Mouse (Mus musculus) spleen, adult 2 months (tissue): ENCODE measurements around the gene Bcam. TPM values are rescaled to one million over a fixed set of nuclear protein-coding genes. Genes with fewer than 3 reads are reported as not detected.
A peak's percentile ranks its signal among the peaks of the same experiment; 100 is the strongest.

Experiments used
- DNase-seq, 2 experiments: peaks; one replicate each; pipeline versions ENCODE4 v3.0.0 to v3.0.0-alpha.2; 2012 to 2021; ENCODE audit warnings: low spot score in 2 of 2, low read depth in 1 of 2
- H3K27ac ChIP-seq: fragments of 200-500 bp; 2 replicates; pipeline ENCODE4 v1.5.1; 2012; ENCODE audit warnings: low read length, inconsistent platforms; ENCODE audit not compliant: insufficient read depth
- H3K27me3 ChIP-seq: fragments of 200-500 bp; 2 replicates; pipeline ENCODE4 v1.6.1; 2012; ENCODE audit warnings: mild to moderate bottlenecking, moderate library complexity, low read length, inconsistent platforms; ENCODE audit not compliant: control insufficient read depth, insufficient read depth
- H3K36me3 ChIP-seq: fragments of 200-500 bp; 2 replicates; pipeline ENCODE4 v1.6.1; 2012; ENCODE audit warnings: mild to moderate bottlenecking, low read length, inconsistent platforms; ENCODE audit not compliant: control insufficient read depth, insufficient read depth
- H3K4me1 ChIP-seq: fragments of 200-500 bp; 2 replicates; pipeline ENCODE4 v1.6.1; 2011; ENCODE audit warnings: inconsistent platforms; ENCODE audit not compliant: control insufficient read depth, insufficient read depth, insufficient read length
- H3K4me3 ChIP-seq: fragments of 200-500 bp; 2 replicates; pipeline ENCODE4 v1.5.1; 2011; ENCODE audit warnings: mild to moderate bottlenecking, inconsistent platforms; ENCODE audit not compliant: insufficient read depth, insufficient read length; ENCODE audit errors: extremely low read depth
- CTCF ChIP-seq: fragments of 200-500 bp; IDR thresholded peaks from 2 replicates; pipeline ENCODE4 v1.5.1; 2011; ENCODE audit warnings: mild to moderate bottlenecking, inconsistent platforms; ENCODE audit not compliant: insufficient read depth, insufficient read length, insufficient replicate concordance; ENCODE audit errors: extremely low read depth
- POLR2A ChIP-seq: fragments of 200-500 bp; IDR thresholded peaks from 2 replicates; pipeline ENCODE4 v1.6.1; 2011; ENCODE audit warnings: low read depth, low read length, inconsistent platforms
- WGBS: fragments of 180-500 bp; shearing (Covaris S2); methylation state at CpG from one replicate; pipeline ENCODE4 v1.1.7; 2018; 5-methylcytosine and 5-hydroxymethylcytosine counted together
- polyA plus RNA-seq: library from polyadenylated mRNA; depleted of rRNA; stranded (reverse); fragments of >200 nt; gene quantifications from 2 replicates; pipeline ENCODE4 v1.2.3, GENCODE M21; 2012

Bcam gene
- polyA plus RNA-seq, 1 experiment = 30.1 TPM

- Histone ChIP-seq H3K4me3 (no peak overlapping the region), H3K36me3 (no peaks in the 10 kb centered on the region), H3K27ac (peak overlapping the region; percentile 33; the same call in 1 of the 2 replicates), H3K4me1 (no peaks in the 10 kb centered on the region), H3K27me3 (no peaks in the 10 kb centered on the region)
- WGBS = 73% methylated on average over 6 of the region's 6 CpGs
- DNase-seq = no peak
- TF ChIP-seq CTCF (no peak), POLR2A (no peak)
Observed at GRCm38 (mm10) chr7:19722754-19723195, 48.0 kb downstream of the Bcam start.

DNA sequence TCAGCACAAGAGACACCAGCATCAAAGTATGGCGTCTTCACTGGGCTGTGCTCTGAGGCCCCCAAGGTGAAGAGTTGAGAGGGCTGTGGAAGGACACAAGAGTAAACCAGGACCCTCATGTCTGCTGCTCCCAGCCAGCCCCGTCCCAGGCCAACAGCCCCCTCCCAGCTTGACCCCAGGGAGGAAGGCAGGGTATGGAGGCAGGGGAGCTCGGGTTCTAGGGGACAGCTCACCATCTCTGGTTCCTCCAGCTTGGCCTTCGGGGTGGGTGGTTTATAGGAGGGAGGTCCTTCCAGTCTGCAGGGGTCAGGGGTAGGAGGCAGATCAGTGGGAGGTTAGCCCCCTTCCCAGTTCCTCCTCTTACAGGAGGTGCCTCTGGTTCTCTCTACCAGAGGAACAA is 51.6 kb downstream of the Bcam start:
- H3K36me3 ChIP-seq = no peaks in the 10 kb centered on the region
- H3K4me1 ChIP-seq = peaks cover 5% of the 10 kb centered on the region; the same call in 1 of the 2 replicates
- no peaks in the 10 kb centered on the region for H3K27me3 ChIP-seq
- H3K27ac ChIP-seq = no peak overlapping the region
- WGBS = 87% methylated on average over 4 of the region's 4 CpGs
- no peak overlapping the region for H3K4me3 ChIP-seq
- TF ChIP-seq POLR2A = no peak
- TF ChIP-seq CTCF = no peak
- DNase-seq = no peak

- Histone ChIP-seq H3K27ac (no peak overlapping the region), H3K4me1 (peaks cover 5% of the 10 kb centered on the region; the same call in 1 of the 2 replicates), H3K27me3 (no peaks in the 10 kb centered on the region), H3K36me3 (no peaks in the 10 kb centered on the region), H3K4me3 (no peak overlapping the region)
- DNase-seq = no peak
- no peak for TF ChIP-seq POLR2A
- no peak for TF ChIP-seq CTCF
- 84% methylated on average over 5 of the region's 5 CpGs for WGBS
Observed at GRCm38 (mm10) chr7:19718297-19718952, 52.4 kb downstream of the Bcam start.

DNA sequence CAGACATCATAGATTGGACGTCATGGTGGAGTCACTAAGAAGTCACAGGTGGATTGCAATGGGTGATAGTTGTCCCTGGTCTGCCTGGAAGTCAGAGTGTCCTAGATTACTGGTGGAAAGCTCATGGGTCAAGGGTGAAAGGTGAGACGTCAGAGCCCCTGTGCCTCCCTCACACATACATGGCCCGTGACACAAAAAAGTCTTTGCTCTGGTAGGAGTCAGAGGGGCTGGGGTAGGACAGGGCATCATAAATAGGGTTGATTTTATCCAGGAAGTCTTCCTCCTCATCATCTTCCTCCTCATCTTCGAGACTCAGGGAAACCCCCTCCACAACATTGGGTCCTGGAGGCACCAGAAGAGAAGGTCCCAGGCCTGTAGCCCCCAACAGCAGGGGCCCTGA is 53.5 kb downstream of the Bcam start:
- WGBS = 84% methylated on average over 4 of the region's 4 CpGs
- H3K4me3 ChIP-seq = no peak overlapping the region
- H3K27ac ChIP-seq = no peak overlapping the region
- H3K36me3 ChIP-seq = no peaks in the 10 kb centered on the region
- TF ChIP-seq CTCF (no peak), POLR2A (no peak)
- DNase-seq = no peak
- peaks cover 5% of the 10 kb centered on the region; the same call in 1 of the 2 replicates for H3K4me1 ChIP-seq
- no peaks in the 10 kb centered on the region for H3K27me3 ChIP-seq

- TF ChIP-seq CTCF = no peak
- TF ChIP-seq POLR2A = no peak
- Histone ChIP-seq H3K36me3 (peaks cover 3% of the 10 kb centered on the region), H3K4me1 (peaks cover 5% of the 10 kb centered on the region; the same call in 1 of the 2 replicates), H3K27ac (no peak overlapping the region), H3K4me3 (no peak overlapping the region), H3K27me3 (no peaks in the 10 kb centered on the region)
- 85% methylated on average over 2 of the region's 2 CpGs for WGBS
- no peak for DNase-seq
Observed at GRCm38 (mm10) chr7:19716822-19717221, 54.0 kb downstream of the Bcam start.

DNA sequence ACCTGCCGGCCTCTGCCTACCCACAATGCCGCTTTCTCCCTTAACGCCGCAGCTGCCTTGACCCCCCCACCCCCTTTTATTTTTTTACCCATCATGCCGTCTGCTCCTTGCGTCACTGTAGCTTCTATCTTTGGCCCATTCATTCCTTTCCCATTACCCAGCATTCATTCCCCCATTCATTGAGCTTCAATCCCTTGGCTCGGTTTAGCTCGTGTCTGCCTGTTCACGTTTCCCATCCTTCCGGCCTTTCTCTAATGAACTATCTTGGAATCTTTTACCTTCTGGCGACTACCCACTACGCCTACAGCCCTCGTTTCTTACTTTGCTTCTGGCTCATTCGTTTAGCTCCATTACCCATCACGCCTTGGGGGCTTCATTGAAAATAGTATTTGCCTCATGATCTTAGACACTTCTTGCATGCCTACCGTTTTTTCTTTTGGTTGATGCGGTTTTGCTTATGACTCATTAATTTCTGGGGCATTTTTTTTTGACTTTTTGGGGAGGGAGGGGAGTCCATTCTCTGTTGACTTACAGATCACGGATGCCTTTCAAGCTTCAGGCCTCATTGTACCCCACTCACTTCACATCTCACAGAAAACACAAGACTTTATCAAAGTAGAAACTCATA is 54.6 kb downstream of the Bcam start:
- peaks cover 7% of the 10 kb centered on the region for H3K36me3 ChIP-seq
- peak in 1 of 2 experiments; percentile 21 for DNase-seq
- H3K4me1 ChIP-seq = peaks cover 5% of the 10 kb centered on the region; the same call in 1 of the 2 replicates
- peak overlapping the region; percentile 62 for H3K4me3 ChIP-seq
- TF ChIP-seq POLR2A = no peak
- no peak for TF ChIP-seq CTCF
- WGBS = 3% methylated on average over 18 of the region's 18 CpGs
- no peaks in the 10 kb centered on the region for H3K27me3 ChIP-seq
- H3K27ac ChIP-seq = peak overlapping the region; percentile 85
